Mouse (Mus musculus): ENCODE data around the gene Fnbp4.
A peak's percentile ranks its signal among the peaks of the same experiment; 100 is the strongest.

Gene Fnbp4

DNA sequence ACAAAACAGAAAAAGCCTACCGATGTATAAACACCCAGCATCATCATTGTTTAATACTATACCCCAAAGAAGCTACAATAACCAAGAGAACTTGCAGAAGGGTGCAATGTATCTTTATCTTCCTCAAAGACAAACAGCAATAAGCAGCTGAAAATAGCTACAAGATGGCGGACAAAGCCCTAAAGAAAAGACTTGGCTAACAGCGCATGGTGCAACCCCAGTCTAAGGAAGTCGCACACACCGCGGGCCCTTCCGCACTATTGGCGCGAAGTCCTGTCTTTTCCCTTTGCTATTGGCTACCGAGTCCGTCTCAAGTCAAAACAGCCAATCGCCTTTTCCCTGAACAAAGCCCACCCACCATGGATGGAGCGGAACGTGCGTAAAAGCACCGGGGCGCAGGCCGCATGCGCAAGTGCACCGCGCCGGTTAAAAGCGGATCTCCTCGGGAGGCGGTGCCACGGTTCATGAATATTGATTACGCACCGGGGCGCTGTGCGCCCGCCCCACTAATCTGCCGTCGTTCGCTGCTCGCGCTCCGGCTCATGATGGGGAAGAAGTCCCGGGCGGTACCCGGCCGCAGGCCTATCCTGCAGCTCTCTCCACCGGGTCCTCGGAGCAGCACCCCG lies at the start of gene Fnbp4:
TSS of gene Fnbp4 (plus strand) at position 318 of the 626 bp plus-strand sequence.
- peak; percentile 98 for DNase-seq (ENCODE audit: low spot score)

DNA sequence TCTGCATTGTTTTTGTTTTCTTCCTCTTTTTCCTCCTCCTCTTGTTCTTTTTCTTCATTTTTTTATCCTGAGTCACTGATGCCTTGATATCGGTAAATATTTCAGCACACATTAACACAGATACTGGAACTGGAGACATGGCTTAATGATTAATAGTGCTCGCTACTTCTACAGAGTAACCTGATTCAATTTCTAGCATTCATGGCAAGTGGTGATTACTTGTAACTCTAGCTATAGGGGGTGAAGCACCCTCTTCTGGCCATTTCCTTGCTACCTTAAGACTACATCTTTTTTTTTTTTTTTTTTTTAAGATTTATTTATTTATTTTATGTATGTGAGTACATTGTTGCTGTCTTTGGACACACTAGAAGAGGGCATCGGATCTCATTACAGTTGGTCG lies 44.2 kb upstream of the Fnbp4 start:
- DNase-seq (ENCODE audit: low spot score) = no peak

DNA sequence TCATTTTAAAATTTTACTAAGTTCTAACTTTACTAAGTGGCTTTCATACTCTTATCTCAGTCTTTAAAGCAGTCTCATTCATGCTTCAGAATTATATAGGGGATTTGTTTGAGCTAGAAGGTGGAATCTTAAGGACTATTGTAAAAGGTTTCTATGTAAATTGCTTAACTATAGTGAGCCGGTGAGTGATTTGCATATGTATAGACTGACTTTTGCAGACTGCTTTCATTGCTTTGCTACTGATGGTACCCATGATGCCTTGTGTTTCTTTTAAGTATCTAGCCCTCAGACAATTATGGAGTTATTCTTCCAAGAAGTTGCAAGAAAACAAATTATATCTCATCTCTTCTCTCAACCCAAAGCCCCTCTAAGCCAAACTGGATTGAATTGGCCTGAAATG lies 36.6 kb upstream of the Fnbp4 start:
- no peak for DNase-seq (ENCODE audit: low spot score)

DNA sequence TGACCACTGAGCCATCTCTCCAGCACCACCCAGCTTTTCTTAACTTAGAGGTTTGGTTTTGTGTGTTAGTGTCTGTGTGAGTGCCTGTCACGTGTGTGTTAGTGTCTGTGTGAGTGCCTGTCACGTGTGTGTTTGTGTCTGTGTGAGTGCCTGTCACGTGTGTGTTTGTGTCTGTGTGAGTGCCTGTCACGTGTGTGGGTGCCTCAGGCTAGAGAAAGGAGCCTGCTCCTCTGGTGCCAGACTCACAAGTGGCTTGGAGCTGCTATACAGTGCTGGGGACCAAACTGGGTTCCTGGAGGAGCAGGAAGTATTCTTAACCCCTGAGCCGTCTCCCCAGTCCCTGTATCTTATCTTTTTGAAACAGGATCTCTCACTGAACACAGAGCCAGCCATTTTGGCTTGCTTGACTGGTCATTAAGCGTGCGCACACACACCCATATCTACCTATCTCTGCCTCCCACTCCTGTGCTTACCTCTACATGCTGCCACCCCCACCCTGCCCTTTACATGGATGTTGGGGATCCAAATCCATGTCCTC lies 29.5 kb upstream of the Fnbp4 start:
- DNase-seq (ENCODE audit: low spot score) = no peak

DNA sequence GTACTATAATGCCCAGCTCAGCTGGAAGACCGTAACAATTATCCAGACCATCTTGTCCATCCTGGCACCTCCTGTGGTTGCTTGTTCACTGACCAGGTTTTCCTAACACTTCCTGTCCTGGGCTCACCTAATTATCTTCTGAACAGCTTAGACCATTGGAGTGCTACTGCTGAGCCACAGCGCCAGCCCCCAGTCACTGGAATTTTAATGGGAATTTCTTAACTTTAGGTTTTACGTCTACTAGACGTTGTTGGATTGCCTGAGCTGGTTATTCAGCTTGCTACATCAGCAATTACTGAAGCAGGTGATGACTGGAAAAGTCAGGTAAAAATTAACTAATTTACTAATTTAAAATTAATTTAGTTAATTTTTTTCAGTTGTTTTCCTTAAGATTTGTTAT lies 27.8 kb upstream of the Fnbp4 start:
- DNase-seq (ENCODE audit: low spot score) = no peak

DNA sequence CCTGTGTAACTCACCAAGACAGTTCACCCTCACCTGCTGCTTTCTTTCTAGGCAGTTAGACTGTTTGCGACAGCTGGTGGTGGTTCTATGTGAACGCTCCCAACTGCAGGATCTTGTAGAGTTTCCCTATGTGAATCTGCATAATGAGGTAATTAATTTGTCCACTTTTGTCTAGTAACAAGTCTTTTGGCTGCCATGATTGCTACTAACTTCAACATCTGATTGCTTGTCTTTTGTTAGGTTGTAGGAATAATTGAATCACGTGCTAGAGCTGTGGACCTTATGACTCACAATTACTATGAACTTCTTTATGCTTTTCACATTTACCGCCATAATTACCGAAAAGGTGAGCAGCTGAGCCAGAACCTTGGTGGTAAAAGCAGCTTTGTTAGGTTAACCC lies 27.2 kb upstream of the Fnbp4 start:
- DNase-seq (ENCODE audit: low spot score) = no peak

DNA sequence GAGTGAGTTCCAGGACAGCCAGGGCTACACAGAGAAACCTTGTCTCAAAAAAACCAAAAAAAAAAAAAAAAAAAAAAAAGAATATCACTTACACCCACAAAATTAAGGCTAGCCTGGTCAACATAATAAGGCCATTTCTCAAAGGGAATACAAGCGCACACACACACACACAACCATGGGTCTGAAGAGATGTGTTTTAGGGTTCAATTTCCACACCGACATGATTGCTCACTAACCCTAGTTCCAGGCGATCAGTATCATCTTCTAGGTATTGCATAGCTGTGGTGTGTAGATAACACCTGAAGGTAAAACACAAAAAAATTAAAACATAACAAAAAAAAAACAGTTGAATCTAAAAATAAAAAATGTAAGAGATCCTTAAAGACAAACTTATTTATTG lies 18.4 kb upstream of the Fnbp4 start:
- no peak for DNase-seq (ENCODE audit: low spot score)

DNA sequence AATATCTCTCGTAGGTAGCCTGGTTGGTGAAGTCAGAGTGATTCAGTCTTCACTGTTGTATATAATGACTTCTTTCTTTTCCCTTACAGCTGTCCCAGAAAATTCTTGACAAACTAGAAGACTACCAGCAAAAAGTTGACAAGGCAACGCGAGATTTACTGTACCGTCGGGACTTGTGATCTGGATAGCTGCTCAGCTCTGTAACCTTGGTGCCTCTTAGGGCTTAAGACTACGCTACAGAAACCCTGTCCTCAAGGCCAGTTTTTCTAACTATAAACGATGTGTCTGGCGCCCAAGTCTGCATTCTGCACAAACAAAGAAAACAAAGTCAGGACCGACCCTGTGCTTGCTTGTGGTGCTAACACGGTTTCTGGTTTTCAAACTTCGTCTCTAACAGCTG lies 9.8 kb upstream of the Fnbp4 start:
- peak; percentile 22 for DNase-seq (ENCODE audit: low spot score)

DNA sequence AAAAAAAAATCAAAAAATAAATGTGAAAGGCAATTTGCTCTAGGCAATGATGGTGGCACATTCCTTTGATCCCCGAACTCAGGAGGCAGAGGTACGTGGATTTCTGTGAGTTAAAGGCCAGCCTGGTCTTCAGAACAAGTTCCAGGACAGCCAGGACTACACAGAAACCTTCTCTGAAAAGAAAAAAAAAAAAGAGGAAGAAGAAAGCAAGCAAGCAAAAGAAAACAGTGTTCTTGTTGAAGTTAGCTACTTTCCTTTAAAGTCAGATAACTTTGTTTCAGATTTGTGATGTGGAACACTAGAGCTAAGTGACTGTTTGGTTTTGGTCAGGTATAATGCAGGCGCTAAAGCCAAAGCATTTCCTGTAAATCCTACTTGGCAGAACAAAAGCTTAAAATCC lies 6.4 kb upstream of the Fnbp4 start:
- no peak for DNase-seq (ENCODE audit: low spot score)

DNA sequence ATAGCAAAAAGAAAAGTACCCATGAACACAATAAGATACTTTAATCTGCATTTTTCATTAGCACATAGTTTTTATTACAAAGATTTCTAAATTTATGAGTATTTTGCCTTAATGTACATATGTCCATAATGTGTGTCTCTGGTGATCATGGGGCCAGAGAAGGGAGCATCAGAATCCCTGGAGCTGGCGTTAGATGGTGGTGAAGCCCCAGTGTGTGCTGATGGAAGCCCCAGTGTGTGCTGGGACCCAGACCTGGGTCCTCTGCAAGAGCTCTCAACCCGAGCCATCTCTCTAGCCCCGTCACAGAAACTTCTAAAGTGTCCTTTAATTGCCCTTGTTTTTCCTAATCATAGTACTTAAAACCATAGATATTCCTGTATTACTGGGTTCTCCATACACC lies 5.8 kb upstream of the Fnbp4 start:
- DNase-seq (ENCODE audit: low spot score) = no peak

DNA sequence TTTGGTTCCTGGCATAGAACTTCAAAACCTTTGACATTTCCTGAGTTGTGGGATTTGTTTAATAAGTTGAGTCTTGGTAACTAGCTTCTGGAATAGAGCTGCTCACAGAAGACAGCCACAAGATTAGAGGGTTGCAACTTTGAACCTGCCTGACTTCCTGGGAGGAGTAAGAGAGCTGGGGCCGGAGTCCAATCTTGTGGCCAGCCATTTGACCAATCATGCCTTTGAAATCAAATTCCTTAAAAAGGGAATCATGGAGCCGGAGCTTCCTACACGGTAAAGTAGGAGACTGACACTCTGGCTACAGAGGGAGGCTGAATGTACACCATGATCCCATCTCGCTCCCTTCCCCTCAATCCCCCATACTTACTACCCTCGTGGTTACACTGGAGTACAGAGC lies 5.2 kb upstream of the Fnbp4 start:
- no peak for DNase-seq (ENCODE audit: low spot score)

DNA sequence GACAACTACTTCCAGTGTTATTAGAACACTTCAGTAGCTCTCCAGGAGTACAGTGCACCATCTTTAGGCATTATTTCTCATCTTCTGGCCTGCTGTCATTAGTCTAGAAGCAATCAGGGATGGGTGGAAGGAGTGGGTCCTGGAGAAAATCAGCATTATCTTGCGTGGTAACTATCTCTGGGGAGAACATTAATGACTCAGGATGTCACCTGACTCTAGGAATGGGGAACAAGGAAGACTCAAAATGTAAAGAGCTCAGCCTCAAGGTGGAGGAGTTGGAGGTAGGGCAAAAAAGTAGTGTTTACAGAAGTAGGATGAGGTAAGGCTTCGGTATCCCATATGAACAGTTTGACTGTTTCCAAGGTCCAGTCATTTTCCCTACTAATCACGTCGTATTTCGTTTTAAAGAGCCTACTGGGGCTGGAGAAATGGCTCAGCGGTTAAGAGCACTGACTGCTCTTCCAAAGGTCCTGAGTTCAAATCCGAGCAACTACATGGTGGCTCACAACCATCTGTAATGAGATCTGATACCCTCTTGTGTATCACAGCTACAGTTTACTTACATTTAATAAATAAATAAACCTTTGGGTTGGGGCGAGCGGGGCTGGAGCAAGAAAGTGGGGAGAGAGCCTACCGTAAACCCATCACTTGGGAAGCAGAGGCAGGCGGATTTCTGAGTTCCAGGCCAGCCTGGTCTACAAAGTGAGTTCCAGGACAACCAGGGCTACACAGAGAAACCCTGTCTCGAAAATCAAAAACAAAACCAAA lies 701 bp upstream of the Fnbp4 start:
- DNase-seq (ENCODE audit: low spot score) = no peak

DNA sequence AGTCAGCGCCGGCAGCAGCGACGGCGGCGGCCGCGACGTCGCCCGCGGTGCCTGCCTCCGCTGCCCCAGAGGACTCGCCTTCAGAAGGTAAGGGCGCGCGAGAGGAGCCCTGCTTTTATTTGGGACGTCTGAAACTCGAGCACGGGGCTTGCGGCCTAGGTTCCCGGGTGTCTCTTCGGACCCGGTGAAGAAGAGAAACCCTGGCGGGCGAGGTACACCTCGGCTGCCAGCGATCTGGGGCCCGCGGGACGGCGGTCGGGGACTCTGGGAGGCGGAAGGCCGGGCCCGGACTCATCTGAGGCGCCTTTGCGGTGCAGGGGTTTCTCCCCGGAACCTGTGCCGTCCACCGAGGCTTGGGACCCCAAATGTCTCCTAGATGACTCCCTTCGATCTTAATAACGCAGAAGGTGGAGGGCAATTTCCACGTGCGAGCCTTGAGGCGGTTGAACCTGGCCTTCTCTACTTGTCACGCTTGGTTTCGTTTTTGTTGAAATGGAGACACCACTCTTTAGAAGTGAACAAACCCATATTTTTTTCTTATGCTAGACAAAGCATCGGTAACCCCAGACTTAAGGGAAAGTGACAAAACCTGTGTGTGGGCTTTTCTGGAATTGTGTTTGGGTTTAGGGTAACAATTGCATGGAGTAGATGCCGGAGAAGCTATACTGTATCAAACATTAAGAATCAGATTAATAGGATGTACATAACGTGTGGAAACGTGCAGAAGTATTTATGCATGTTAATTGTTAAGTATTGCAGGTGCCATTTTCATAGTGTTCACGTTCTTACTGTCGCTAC lies 769 bp downstream of the Fnbp4 start:
- DNase-seq (ENCODE audit: low spot score) = peak; percentile 14

DNA sequence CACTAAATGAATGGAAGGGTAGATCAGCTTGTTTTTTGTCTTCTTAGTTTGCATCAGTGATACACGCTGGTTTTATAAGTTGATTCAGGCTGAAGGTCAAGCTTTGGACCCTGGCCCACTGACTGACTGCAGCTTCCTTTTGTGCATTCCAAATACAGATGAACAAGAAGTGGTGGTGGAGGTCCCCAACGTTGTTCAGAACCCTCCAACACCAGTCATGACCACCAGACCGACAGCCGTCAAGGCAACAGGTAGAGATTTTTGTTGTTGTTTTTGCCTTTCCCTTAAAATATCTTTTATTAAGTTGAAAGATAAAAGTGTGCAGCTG lies 1.3 kb downstream of the Fnbp4 start:
- no peak for DNase-seq (ENCODE audit: low spot score)

DNA sequence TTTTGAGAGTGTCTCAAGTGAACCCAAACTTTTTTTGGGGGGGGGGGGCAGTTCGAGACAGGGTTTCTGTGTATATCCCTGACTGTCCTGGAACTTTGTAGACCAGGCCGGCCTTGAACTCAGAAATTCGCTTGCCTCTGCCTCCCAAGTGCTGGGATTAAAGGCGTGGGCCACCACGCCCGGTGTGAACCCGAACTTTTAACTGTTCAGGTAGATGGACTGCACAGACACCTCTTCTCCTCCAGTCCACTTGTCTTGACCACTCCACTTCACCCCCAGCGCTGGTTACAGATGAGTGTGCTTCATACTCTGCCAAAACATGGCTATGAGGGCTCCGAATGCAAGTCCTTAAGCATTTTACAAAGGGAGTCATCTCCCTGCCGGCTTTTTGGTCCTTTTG lies 2.0 kb downstream of the Fnbp4 start:
- DNase-seq (ENCODE audit: low spot score) = no peak

DNA sequence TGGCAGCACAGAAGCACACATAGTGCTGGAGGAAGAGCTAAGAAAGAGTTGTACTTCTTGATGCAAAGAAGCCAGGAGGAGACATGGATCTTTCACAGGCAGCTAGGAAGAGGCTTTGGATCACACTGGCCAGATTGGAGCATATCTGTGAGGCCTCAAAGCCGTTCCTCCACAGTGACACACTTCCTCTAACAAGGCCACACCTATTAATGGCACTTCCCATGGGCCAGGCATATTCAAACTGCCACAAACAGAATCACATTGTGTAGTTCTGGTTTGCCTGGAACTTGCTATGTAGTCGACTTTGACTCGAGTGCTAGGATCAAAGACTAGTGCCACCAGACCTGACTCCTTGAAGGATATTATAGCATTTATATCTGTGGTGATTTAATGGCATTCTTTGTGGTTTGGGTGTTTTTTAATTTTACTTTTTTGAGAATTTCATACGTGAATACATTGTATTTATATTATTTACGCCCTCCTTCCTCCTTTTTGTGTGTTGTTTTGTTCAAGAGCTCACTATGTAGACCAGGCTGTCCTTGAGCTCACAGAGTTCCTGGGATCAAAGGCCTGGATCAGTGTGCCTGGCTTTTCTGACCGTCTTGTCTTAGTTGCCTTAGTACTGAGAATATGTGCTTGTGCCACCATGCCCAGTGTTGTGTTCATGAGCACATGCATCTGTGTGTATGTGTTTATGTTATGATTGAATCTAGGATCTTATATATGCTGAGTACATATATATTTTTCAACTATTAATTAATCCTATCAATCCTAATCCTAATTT lies 4.7 kb downstream of the Fnbp4 start:
- DNase-seq (ENCODE audit: low spot score) = no peak

DNA sequence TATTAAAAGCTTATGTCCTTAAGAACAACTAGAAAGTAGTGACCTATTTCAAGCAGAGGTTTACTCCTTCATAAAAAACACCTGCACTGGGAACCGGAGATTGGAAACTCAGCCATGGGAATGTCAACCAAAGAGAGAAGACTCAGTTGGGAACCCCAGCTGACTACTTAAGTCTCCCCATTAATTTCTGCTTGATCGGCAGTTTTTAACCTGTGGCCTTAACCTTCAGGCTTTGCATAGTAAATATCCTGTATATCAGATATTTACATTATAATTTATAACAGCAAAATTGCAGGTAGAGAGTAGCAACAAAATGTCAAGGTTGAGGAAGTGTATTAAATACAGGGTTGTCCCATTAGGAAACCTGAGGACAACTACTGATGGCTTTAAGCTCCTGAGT lies 8.4 kb downstream of the Fnbp4 start:
- no peak for DNase-seq (ENCODE audit: low spot score)

DNA sequence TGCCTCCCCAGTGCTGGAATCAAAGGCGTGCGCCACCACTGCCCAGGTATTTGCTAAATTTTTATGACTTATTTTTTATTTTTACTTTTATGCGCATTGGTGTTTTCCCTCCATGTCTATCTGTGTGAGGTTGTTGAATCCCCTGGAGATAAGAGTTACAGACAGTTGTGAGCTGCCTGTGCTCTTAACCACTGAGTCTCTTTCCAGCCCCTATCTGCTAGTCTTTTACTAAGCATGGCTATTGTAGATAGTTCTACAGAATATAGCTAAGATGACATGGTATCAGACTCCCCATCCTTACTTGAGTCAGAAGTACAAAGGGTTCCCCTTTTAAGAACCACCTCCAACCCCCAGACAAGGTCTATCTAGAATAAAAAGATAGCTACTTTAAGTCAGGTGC lies 9.0 kb downstream of the Fnbp4 start:
- no peak for DNase-seq (ENCODE audit: low spot score)

DNA sequence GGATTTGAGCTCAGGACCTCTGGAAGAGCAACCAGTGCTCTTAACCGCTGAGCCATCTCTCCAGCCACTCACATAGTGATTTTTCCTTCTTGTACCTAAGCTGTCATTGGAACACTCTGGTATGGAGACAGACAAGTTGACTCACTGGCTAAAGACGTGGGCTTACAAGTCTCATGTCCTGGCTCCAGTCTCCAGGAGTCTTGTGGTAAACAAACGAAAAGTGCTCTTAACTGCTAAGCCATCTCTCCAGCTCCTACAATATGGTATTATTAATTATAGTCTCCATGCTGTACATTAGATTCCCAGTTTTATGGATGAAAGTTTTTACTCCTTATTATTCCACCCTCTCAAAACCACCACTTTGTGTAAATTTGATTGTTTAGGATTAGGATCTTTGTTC lies 20.0 kb downstream of the Fnbp4 start:
- no peak for DNase-seq (ENCODE audit: low spot score)

DNA sequence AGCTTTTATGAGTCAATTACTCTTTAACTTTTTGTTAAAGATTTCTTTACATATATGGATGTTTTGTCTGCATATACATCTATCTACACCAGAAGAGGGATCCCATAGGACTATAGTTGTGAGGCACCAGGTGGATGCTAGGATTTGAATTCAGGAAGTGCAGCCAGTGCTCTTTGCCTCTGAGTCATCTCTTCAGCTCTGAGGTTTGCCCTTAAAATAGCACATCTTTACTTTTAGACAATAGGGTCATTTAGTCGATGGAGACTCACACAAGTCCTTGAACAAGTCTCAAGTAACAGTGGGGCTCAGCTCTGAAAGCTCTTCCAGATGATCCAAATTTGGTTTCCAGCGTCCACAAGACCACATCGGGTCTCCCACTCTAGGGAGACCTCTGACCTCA lies 36.2 kb downstream of the Fnbp4 start:
- DNase-seq (ENCODE audit: low spot score) = no peak

DNA sequence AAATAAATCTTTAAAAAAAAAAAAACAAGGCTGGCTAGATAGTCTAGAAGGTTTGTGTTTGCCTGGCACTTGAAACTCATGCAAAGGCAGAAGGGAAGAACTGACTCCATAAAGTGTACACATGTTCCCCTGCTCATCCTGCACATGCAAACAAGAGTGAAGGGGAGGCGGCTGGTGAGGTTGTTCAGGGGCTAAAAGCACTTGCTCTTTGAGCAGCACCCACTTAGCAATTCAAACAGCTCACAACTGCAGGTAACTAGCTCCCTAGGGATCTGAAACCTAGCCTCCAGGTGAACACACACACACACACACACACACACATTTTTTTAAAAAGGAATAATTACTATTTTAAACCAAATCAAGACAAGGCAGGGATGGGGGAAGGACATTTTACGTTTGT lies 36.8 kb downstream of the Fnbp4 start:
- DNase-seq (ENCODE audit: low spot score) = no peak

DNA sequence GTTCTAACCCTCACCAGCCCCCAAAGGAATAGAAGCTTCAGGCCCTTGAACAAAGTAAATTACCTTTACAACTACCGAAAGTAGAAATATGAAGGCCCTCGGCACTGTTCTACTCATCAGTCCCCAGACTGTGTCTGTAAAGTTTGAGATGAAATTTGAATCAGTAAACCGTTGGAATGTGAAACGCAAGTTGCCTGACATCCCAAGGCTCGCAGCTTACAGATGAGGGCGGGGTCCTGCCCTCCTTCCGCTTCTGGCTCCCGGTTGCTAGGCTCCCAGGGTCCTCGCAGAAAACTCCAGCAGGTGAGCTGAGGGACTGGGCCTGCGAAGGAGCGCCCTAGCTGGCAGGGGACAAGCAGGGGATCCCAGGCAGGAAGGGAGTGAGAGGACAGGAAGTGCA lies 37.3 kb downstream of the Fnbp4 start, which contains the start of gene Agbl2:
TSS of gene Agbl2 (plus strand) at position 270 of the 400 bp plus-strand sequence.
- no peak for DNase-seq (ENCODE audit: low spot score)
